Mouse (Mus musculus) liver, embryonic 14.5 days (tissue): ENCODE measurements around the gene Cog6.

ENCODE experiments used
- CTCF ChIP-seq: IDR thresholded peaks from 2 replicates; pipeline ENCODE4 v1.5.1; 2016; ENCODE audit warnings: antibody characterized with exemption, low read depth, control low read depth
- EP300 ChIP-seq: IDR thresholded peaks from 2 replicates; pipeline ENCODE4 v1.6.1; 2016; ENCODE audit warnings: antibody characterized with exemption, low read depth

GRCm38 (mm10) chr3:53045697-53046096 lies 28.7 kb upstream of the Cog6 start:
- no peak for TF ChIP-seq CTCF
- no peak for TF ChIP-seq EP300
